Mouse (Mus musculus): ENCODE measurements around the gene B3gnt6.

Gene B3gnt6

GRCm38 (mm10) chr7:98163700-98164099 lies 35.6 kb downstream of the B3gnt6 start:
- no peak for TF ChIP-seq GATA4 (IDR thresholded peaks at IDR 0.05; ENCODE audit: insufficient replicate concordance, low read length)

- TF ChIP-seq GATA4 (IDR thresholded peaks at IDR 0.05; ENCODE audit: insufficient replicate concordance, low read length): no peak
These were observed 37.0 kb downstream of the B3gnt6 start for GRCm38 (mm10) chr7:98162239-98162638.

- TF ChIP-seq GATA4 (IDR thresholded peaks at IDR 0.05; ENCODE audit: insufficient replicate concordance, low read length): no peak
These were observed 39.1 kb downstream of the B3gnt6 start for GRCm38 (mm10) chr7:98160041-98160740.

- no peak for TF ChIP-seq GATA4 (IDR thresholded peaks at IDR 0.05; ENCODE audit: insufficient replicate concordance, low read length)
These were observed 40.8 kb downstream of the B3gnt6 start for GRCm38 (mm10) chr7:98158481-98158880.

GRCm38 (mm10) chr7:98157636-98158332 lies 41.5 kb downstream of the B3gnt6 start:
- TF ChIP-seq GATA4 (IDR thresholded peaks at IDR 0.05; ENCODE audit: insufficient replicate concordance, low read length): no peak

GRCm38 (mm10) chr7:98156280-98156665 lies 43.0 kb downstream of the B3gnt6 start:
- no peak for TF ChIP-seq GATA4 (IDR thresholded peaks at IDR 0.05; ENCODE audit: insufficient replicate concordance, low read length)

GRCm38 (mm10) chr7:98155546-98156279 lies 43.6 kb downstream of the B3gnt6 start:
- TF ChIP-seq GATA4 (IDR thresholded peaks at IDR 0.05; ENCODE audit: insufficient replicate concordance, low read length): peak; percentile 92; the same call in 1 of the 2 replicates

GRCm38 (mm10) chr7:98153892-98154291 lies 45.4 kb downstream of the B3gnt6 start:
- no peak for TF ChIP-seq GATA4 (IDR thresholded peaks at IDR 0.05; ENCODE audit: insufficient replicate concordance, low read length)

GRCm38 (mm10) chr7:98153345-98153744 lies 45.9 kb downstream of the B3gnt6 start:
- TF ChIP-seq GATA4 (IDR thresholded peaks at IDR 0.05; ENCODE audit: insufficient replicate concordance, low read length): no peak

GRCm38 (mm10) chr7:98152400-98152799 lies 46.9 kb downstream of the B3gnt6 start:
- TF ChIP-seq GATA4 (IDR thresholded peaks at IDR 0.05; ENCODE audit: insufficient replicate concordance, low read length): no peak

- TF ChIP-seq GATA4 (IDR thresholded peaks at IDR 0.05; ENCODE audit: insufficient replicate concordance, low read length): no peak
These were observed 48.8 kb downstream of the B3gnt6 start for GRCm38 (mm10) chr7:98150525-98150924.

GRCm38 (mm10) chr7:98149802-98150201 lies 49.5 kb downstream of the B3gnt6 start:
- no peak for TF ChIP-seq GATA4 (IDR thresholded peaks at IDR 0.05; ENCODE audit: insufficient replicate concordance, low read length)

- no peak for TF ChIP-seq GATA4 (IDR thresholded peaks at IDR 0.05; ENCODE audit: insufficient replicate concordance, low read length)
These were observed 50.4 kb downstream of the B3gnt6 start for GRCm38 (mm10) chr7:98148721-98149407.

- TF ChIP-seq GATA4 (IDR thresholded peaks at IDR 0.05; ENCODE audit: insufficient replicate concordance, low read length): no peak
These were observed 51.5 kb downstream of the B3gnt6 start for GRCm38 (mm10) chr7:98147766-98148165.

- no peak for TF ChIP-seq GATA4 (IDR thresholded peaks at IDR 0.05; ENCODE audit: insufficient replicate concordance, low read length)
These were observed 52.8 kb downstream of the B3gnt6 start for GRCm38 (mm10) chr7:98146447-98146845.

All from liver, adult (tissue).